Mouse (Mus musculus): ENCODE measurements around the gene Hpf1. TPM values are rescaled to one million over a fixed set of nuclear protein-coding genes. Genes with fewer than 3 reads are reported as not detected.
A peak's percentile ranks its signal among the peaks of the same experiment; 100 is the strongest.

The Hpf1 gene
- polyA plus RNA-seq, 1 experiment from 2014 or later = 141 TPM

- no peak for ATAC-seq (ENCODE audit: low FRiP score)
- Histone ChIP-seq H3K4me1 (no peaks in the 10 kb centered on the region), H3K36me3 (replicated peaks) (peaks cover 16% of the 10 kb centered on the region), H3K4me2 (no peak overlapping the region), H3K27ac (no peak overlapping the region), H3K4me3 (replicated peaks) (no peak overlapping the region), H3K9ac (no peak overlapping the region), H3K27me3 (no peaks in the 10 kb centered on the region), H3K9me3 (no peaks in the 10 kb centered on the region)
- WGBS = 92% methylated on average over 3 of the region's 3 CpGs
Measured at GRCm38 (mm10) chr8:60919069-60919468, 28.9 kb downstream of the Hpf1 start.

GRCm38 (mm10) chr8:60920176-60920575 is 30.0 kb downstream of the Hpf1 start:
- H3K4me1 ChIP-seq = no peaks in the 10 kb centered on the region
- no peaks in the 10 kb centered on the region for H3K27me3 ChIP-seq
- no peak overlapping the region for H3K4me3 ChIP-seq (replicated peaks)
- H3K36me3 ChIP-seq (replicated peaks) = peaks cover 11% of the 10 kb centered on the region
- H3K27ac ChIP-seq = no peak overlapping the region
- 91% methylated on average over 4 of the region's 4 CpGs for WGBS
- H3K9ac ChIP-seq = no peak overlapping the region
- no peak for ATAC-seq (ENCODE audit: low FRiP score)
- H3K4me2 ChIP-seq = no peak overlapping the region
- no peaks in the 10 kb centered on the region for H3K9me3 ChIP-seq

GRCm38 (mm10) chr8:60933617-60934016 is 43.4 kb downstream of the Hpf1 start:
- H3K9me3 ChIP-seq = no peaks in the 10 kb centered on the region
- ATAC-seq (ENCODE audit: low FRiP score) = no peak
- peaks cover under 1% of the 10 kb centered on the region for H3K4me1 ChIP-seq
- H3K36me3 ChIP-seq (replicated peaks) = peaks cover 8% of the 10 kb centered on the region
- H3K27ac ChIP-seq = no peak overlapping the region
- no peak overlapping the region for H3K4me3 ChIP-seq (replicated peaks)
- no peak overlapping the region for H3K4me2 ChIP-seq
- H3K9ac ChIP-seq = no peak overlapping the region
- no peaks in the 10 kb centered on the region for H3K27me3 ChIP-seq

GRCm38 (mm10) chr8:60938717-60939424 is 48.7 kb downstream of the Hpf1 start:
- Histone ChIP-seq H3K4me2 (no peak overlapping the region), H3K9me3 (no peaks in the 10 kb centered on the region), H3K4me3 (replicated peaks) (no peak overlapping the region), H3K27me3 (no peaks in the 10 kb centered on the region), H3K9ac (no peak overlapping the region), H3K36me3 (replicated peaks) (peaks cover 4% of the 10 kb centered on the region), H3K4me1 (peaks cover 7% of the 10 kb centered on the region), H3K27ac (no peak overlapping the region)
- 11% methylated on average over 3 of the region's 3 CpGs for WGBS
- no peak for ATAC-seq (ENCODE audit: low FRiP score)

- no peak for ATAC-seq (ENCODE audit: low FRiP score)
- Histone ChIP-seq H3K36me3 (replicated peaks) (no peaks in the 10 kb centered on the region), H3K4me3 (replicated peaks) (no peak overlapping the region), H3K27ac (no peak overlapping the region), H3K4me1 (peaks cover 7% of the 10 kb centered on the region), H3K9me3 (no peaks in the 10 kb centered on the region), H3K9ac (no peak overlapping the region), H3K27me3 (no peaks in the 10 kb centered on the region), H3K4me2 (no peak overlapping the region)
- WGBS = 96% methylated on average over 2 of the region's 2 CpGs
Measured at GRCm38 (mm10) chr8:60942867-60943266, 52.6 kb downstream of the Hpf1 start.

GRCm38 (mm10) chr8:60947503-60947902 is 57.3 kb downstream of the Hpf1 start:
- H3K27ac ChIP-seq = no peak overlapping the region
- no peak overlapping the region for H3K4me3 ChIP-seq (replicated peaks)
- H3K9me3 ChIP-seq = no peaks in the 10 kb centered on the region
- no peak for ATAC-seq (ENCODE audit: low FRiP score)
- no peaks in the 10 kb centered on the region for H3K36me3 ChIP-seq (replicated peaks)
- H3K27me3 ChIP-seq = no peaks in the 10 kb centered on the region
- H3K4me1 ChIP-seq = peaks cover 7% of the 10 kb centered on the region
- H3K9ac ChIP-seq = no peak overlapping the region
- H3K4me2 ChIP-seq = no peak overlapping the region

DNA sequence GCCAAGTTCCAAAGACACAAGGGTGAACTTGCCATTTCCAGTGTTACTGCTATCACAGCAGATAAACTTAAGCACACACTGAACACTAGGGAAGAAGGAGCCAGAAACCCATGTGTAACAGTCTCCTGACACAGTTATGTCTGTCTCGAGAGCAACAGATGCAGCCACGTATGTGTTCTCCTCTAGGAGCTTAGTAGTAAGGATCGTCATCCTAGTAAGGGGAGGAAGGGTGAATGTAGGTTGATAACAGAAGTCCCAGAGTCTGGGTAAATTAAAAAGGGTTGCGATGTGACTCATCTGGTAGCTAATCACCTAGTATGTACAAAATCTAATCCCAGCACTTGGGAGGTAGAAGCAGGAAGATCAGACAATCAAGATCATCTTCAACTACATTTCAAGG is 59.6 kb downstream of the Hpf1 start:
- 68% methylated on average over 4 of the region's 4 CpGs for WGBS
- Histone ChIP-seq H3K4me2 (no peak overlapping the region), H3K9me3 (no peaks in the 10 kb centered on the region), H3K36me3 (replicated peaks) (no peaks in the 10 kb centered on the region), H3K27me3 (no peaks in the 10 kb centered on the region), H3K4me3 (replicated peaks) (no peak overlapping the region), H3K27ac (no peak overlapping the region), H3K4me1 (peaks cover 12% of the 10 kb centered on the region), H3K9ac (no peak overlapping the region)
- ATAC-seq (ENCODE audit: low FRiP score) = no peak

GRCm38 (mm10) chr8:60951271-60951670 is 61.1 kb downstream of the Hpf1 start:
- no peak for ATAC-seq (ENCODE audit: low FRiP score)
- 54% methylated on average over 4 of the region's 4 CpGs for WGBS

DNA sequence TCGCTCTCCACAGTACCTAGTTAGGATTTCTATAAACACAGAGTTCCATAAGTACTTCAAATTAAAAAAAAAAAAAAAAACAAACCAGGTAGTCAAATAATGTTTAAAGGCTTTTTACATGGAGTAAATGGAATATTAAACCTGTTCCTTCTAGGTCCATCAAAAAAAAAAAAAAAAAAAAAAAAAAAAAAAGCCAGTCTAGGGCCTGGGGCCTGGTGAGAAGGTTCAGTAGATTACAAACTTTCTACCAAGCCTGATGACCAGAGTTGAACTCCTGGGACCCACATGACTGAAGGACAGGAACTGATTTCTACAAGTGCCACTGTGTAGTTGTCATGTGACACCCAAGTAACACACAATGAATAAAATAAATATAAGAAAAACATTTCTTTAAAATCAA is 61.5 kb downstream of the Hpf1 start:
- no peak overlapping the region for H3K4me3 ChIP-seq (replicated peaks)
- H3K36me3 ChIP-seq (replicated peaks) = no peaks in the 10 kb centered on the region
- no peak overlapping the region for H3K4me2 ChIP-seq
- H3K9ac ChIP-seq = no peak overlapping the region
- H3K27me3 ChIP-seq = no peaks in the 10 kb centered on the region
- peaks cover 12% of the 10 kb centered on the region for H3K4me1 ChIP-seq
- WGBS = 82% methylated on average over 1 of the region's 1 CpGs
- no peaks in the 10 kb centered on the region for H3K9me3 ChIP-seq
- no peak overlapping the region for H3K27ac ChIP-seq
- ATAC-seq (ENCODE audit: low FRiP score) = no peak

More at GRCm38 (mm10) chr8:60951271-60951670, 61.1 kb downstream of the Hpf1 start:
- Histone ChIP-seq H3K27me3 (no peaks in the 10 kb centered on the region), H3K36me3 (replicated peaks) (no peaks in the 10 kb centered on the region), H3K4me1 (peaks cover 12% of the 10 kb centered on the region), H3K4me2 (no peak overlapping the region), H3K4me3 (replicated peaks) (no peak overlapping the region), H3K9me3 (no peaks in the 10 kb centered on the region), H3K27ac (no peak overlapping the region), H3K9ac (no peak overlapping the region)

DNA sequence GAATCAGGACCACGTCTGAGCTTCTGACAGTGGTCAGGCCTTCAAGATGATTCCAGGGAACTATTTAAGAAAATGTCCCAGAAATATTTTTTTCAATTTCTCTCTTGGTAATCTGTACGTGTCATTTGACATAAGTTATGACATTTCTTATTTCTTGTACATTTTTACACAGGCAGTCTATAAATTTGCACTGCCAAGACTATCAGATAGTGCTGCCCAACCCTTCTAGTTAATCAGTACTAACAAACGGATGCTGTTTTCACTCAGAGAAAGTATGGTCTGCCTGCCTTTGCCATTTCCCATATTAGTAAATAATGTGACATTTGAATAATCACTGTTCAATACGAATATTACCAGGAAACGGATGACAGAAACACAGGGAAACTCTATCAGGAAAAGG is 62.6 kb downstream of the Hpf1 start:
- H3K4me1 ChIP-seq = peaks cover 16% of the 10 kb centered on the region
- no peaks in the 10 kb centered on the region for H3K9me3 ChIP-seq
- ATAC-seq (ENCODE audit: low FRiP score) = no peak
- peak overlapping the region; percentile 16; the same call in 1 of the 2 replicates for H3K4me3 ChIP-seq (replicated peaks)
- no peak overlapping the region for H3K9ac ChIP-seq
- WGBS = 37% methylated on average over 5 of the region's 5 CpGs
- H3K27ac ChIP-seq = no peak overlapping the region
- H3K4me2 ChIP-seq = peak overlapping the region; percentile 38
- no peaks in the 10 kb centered on the region for H3K27me3 ChIP-seq
- no peaks in the 10 kb centered on the region for H3K36me3 ChIP-seq (replicated peaks)

DNA sequence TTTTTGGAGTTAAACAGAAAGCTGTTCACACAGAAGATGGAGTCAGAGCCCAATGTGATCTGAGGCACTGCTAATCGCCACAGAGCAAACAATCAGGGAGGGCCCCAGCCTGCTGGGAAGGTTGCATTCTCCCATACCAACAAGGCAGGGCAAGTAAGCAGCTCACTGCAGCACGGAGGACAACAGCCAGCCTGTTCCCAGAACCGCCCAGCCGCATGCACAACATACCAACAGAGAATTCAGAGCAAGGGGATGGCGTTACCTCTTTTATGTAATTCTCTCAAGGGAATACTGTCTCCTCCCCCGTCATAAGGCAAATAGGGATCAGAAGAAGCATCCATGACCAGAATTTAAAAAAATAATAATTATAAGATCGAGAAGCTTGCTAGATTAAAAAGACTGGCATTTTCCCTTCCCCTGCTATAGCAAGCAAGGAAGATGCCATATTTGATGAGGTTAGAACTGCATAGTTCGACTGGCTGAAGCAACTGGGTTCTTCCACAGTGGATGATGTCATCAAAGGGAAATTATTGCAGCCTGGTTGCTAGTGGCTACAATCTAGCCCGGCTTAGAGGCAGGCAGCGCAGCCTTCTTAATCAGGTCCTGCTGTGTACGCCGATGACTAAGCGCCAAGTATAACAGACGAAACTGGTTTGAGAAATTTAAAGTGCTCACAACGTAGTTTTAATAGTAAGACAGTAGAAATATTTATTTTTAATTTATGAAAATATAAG is 64.2 kb downstream of the Hpf1 start:
- peak overlapping the region; percentile 42 for H3K4me3 ChIP-seq (replicated peaks)
- peaks cover 16% of the 10 kb centered on the region for H3K4me1 ChIP-seq
- peak overlapping the region; percentile 59 for H3K9ac ChIP-seq
- H3K27me3 ChIP-seq = no peaks in the 10 kb centered on the region
- peak overlapping the region; percentile 58 for H3K4me2 ChIP-seq
- ATAC-seq (ENCODE audit: low FRiP score) = peak; percentile 96
- peak overlapping the region; percentile 97 for H3K27ac ChIP-seq
- no peaks in the 10 kb centered on the region for H3K9me3 ChIP-seq
- H3K36me3 ChIP-seq (replicated peaks) = no peaks in the 10 kb centered on the region
- under 1% methylated on average over 15 of the region's 15 CpGs for WGBS

DNA sequence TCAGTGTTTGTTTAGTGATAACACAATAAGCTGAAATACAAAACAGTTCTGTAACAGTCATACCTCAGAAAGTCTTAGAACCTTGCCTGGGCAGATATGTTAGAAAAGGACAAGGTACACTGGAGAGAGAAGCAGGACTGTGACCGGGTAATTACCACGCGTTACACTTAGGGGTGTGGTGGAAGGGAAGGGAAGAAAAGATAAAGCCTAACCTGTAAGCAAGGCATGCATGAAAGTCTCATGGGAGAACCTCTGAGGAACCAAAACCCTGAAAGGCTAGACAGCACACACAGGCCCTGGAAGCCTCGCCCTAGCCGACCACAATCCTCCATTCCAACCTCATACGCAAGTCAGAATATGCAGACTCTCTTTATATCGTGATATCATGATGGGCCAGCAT is 66.6 kb downstream of the Hpf1 start:
- H3K36me3 ChIP-seq (replicated peaks) = no peaks in the 10 kb centered on the region
- peaks cover 12% of the 10 kb centered on the region for H3K4me1 ChIP-seq
- H3K4me2 ChIP-seq = no peak overlapping the region
- H3K27me3 ChIP-seq = no peaks in the 10 kb centered on the region
- no peaks in the 10 kb centered on the region for H3K9me3 ChIP-seq
- no peak overlapping the region for H3K4me3 ChIP-seq (replicated peaks)
- 91% methylated on average over 7 of the region's 7 CpGs for WGBS
- ATAC-seq (ENCODE audit: low FRiP score) = no peak
- H3K9ac ChIP-seq = no peak overlapping the region
- H3K27ac ChIP-seq = no peak overlapping the region
